Mouse (Mus musculus): ENCODE results near the gene Aaas.
"Not testable (repeated sequence)": the region's sequence is repeated elsewhere in the genome, so short reads cannot be mapped to it uniquely, and the experiment has no call there.

The Aaas gene

DNA sequence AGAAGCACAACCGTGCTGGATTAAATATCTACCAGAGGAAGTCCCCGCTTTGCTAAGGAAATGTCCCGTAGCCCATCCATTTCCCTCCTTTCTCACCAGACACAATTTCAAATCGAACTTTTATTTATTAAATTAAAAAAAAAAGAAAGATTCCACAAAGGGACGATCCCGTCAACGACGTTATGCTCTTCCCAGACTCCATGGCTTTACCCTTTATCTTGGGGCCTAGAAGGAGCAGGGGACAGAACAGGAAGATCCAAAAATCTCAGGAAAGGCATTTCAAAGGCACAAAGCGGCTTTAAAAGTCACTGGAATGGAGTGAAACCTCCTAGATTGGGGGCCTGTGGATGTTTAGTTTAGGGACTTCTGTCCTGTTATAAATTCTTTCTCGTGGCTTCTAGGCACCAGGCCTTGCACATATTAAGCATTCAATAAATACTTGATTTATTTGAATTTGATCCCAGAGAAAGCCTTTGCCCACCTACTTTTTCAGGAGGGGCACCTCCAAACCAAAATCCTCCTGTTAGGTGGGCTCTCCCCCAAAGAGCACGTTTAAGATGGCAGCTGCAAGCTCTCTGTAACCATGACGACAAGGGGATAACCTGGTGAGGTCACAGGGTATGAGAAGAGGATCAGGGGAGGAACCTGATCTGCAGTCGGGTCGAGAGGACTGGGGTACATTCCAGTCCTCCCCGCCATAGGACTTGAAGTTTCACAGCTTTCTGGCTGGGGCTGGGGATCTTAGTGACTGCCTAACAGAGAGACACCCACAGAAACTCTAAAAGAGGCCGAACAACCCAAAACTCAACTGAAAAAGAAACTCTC is 6.1 kb upstream of the Aaas start:
- DNase-seq (ENCODE audit: low spot score in 2 of 2) = no peak

DNA sequence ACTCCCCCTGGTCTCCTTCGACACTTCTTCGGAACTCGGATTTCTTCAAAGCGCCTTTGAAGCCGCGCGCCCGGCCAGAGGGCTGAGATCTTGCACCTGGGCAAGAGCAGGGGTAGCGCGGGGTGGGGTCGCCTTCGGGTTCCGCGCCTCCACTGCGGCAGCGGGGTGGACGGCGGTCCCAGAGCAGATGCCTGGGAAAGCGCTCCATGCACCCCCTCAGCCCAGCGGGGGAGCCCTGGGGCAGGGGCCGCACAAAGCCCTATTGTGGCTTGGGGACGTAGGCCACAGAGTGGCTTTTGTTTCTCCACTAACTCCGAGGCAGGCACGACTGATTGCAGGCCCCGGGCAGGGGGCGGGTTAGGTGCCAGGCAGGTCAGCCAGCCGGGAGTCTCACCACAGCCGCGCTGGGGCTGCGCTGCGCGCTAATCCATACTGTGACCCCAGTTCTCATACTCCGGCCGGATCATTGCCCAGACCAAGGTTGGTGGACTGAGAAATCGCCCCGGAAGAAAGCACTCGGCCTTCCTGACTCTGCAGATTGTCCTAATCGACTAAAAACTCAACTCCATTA is 5.4 kb upstream of the Aaas start:
- peak in 1 of 2 experiments; percentile 24 for DNase-seq (ENCODE audit: low spot score in 2 of 2)

GRCm38 (mm10) chr15:102355134-102355870 is 4.7 kb upstream of the Aaas start:
- peak in 1 of 2 experiments; percentile 45 for DNase-seq (ENCODE audit: low spot score in 2 of 2)

DNA sequence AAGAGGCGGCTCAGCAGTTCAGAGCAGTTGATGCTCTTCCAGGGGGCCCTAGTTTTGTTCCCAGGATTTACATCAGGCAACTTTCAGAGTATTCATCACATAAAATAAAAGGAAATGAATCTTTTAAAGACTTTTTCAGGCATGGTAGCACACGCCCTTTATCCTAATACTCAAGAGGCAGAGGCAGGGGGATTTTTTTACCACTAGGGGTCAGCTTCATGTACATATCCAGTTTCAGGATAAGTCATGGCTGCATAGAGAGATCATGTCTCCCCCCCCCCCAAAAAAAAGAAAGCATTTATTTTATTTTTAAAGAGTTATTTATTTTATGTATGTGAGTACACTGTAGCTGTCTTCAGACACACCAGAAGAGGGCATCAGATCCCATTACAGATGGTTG is 3.4 kb upstream of the Aaas start:
- no peak for DNase-seq (ENCODE audit: low spot score in 2 of 2)

DNA sequence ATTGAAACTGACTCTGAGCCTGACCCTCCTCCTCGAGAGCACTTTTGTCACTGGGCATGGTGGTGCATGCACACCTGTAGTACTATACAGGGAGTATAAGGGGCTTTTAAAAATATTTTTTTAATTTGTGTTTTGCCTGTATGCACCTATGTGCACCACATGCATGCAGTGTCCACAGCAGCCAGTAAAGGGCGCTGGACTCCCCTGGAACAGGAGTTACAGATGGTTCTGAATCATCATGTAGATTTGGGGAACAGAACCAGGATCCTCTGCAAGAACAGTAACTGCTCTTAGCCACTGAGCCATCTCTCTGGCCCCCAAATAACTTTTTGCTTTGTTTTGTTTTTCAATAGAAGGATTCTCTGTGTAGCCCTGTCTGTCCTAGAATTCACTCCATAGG is 1.6 kb upstream of the Aaas start:
- DNase-seq (ENCODE audit: low spot score in 2 of 2) = no peak

GRCm38 (mm10) chr15:102350942-102351291 is 346 bp upstream of the Aaas start:
- no peak for DNase-seq (ENCODE audit: low spot score in 2 of 2)

DNA sequence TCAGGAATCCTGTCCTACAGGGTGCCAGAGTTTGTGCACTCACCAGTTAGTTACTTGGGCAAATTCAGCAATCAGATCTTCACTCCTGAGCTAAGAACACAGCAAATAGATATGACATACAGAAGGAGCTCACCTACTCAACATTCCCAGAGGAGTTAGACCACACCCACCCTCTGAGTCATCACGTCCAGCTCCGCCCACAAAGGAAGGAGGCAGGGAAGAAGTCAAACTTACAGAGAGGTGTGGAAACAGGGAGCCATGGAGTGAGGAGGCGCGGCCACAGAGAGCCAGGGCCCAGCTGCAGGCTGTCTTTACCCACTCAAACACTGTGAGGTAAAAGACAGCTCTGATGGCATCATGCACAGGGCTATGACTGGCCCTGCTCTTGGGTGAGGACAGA is 4.1 kb downstream of the Aaas start:
- DNase-seq (ENCODE audit: low spot score in 2 of 2) = no peak

- DNase-seq (ENCODE audit: low spot score in 2 of 2) = no peak
Observed at GRCm38 (mm10) chr15:102344490-102344889, 6.1 kb downstream of the Aaas start.

DNA sequence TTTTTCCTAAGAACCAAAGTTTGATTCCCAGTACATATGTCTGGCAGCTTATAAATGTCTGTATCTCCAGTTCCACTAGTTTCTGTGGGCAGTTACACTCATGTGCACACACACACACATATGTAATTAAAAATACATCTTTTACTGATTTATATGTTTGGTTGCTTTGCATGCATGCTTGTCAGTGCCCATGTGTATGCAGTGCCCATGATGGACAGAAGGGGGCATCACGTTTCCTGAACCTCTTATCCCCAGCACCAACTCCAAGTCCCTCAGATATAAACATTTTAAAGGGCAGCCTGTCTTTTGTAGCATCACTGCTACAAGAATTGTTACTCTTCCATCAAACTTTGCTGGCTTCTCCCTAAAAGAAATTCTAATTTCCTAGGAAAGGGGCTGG is 9.0 kb downstream of the Aaas start:
- peak in 1 of 2 experiments; percentile 49 for DNase-seq (ENCODE audit: low spot score in 2 of 2)

DNA sequence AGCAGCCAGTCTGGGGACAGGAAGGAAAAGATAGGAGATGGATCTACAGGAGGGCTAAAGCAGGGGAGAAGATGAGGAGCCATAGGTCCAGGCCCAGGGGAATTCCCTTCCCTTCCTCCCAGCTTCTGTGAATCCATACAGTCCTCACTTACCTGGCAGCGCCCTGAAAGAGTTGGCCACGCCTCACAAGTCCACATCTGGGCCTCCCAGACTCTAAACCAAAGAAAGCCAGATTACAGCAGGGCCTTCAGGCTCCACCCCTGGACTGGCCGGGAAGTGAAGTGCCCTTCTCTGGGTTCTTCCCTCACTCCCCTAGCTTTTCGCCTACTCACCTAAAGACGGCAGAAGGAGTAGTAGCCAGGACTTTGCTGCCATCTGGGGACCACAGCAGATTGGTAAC is 11.0 kb downstream of the Aaas start:
- DNase-seq (ENCODE audit: low spot score in 2 of 2) = no peak

DNA sequence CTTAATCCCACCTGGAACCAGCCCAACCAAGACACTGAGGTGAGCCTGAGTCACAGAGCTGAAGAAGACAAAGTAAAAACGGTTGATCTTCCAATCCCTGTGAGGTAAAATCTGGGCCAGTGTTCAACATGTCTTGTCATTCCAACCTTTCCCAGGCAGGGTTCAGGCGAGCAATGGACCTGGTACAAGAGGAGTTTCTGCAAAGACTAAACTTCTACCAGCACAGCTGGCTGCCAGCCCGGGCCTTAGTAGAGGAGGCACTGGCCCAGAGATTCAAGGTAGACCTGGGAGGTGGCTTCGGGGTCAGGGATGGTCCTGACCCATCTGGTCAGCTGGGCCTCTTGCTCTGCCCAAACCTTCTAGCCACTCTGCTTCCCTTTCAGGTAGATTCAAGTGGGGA is 13.6 kb downstream of the Aaas start:
- no peak for DNase-seq (ENCODE audit: low spot score in 2 of 2)

DNA sequence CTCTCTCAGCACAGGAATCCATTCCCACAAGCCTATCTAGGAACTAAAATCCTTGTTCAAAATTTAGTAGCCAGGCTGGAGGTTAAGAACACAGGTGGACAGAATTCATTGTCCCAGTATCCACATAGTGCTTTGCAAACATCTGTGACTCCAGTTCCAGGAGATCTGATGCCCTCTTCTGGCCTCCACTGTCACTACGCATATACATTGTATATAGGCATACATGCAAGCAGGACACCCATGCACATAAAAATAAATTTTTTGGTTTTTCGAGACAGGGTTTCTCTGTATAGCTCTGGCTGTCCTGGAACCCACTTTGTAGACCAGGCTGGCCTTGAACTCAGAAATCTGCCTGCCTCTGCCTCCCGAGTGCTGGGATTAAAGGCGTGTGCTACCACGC is 14.6 kb downstream of the Aaas start:
- not testable (repeated sequence) for DNase-seq (ENCODE audit: low spot score in 2 of 2)

GRCm38 (mm10) chr15:102335254-102335653 is 15.3 kb downstream of the Aaas start:
- DNase-seq (ENCODE audit: low spot score in 2 of 2) = no peak

- DNase-seq (ENCODE audit: low spot score in 2 of 2) = peak; percentile 51 to 70
Observed at GRCm38 (mm10) chr15:102331610-102332015, 19.0 kb downstream of the Aaas start, which contains the start of gene Myg1. Gene Myg1 (plus strand): TSS chr15:102331709.

DNA sequence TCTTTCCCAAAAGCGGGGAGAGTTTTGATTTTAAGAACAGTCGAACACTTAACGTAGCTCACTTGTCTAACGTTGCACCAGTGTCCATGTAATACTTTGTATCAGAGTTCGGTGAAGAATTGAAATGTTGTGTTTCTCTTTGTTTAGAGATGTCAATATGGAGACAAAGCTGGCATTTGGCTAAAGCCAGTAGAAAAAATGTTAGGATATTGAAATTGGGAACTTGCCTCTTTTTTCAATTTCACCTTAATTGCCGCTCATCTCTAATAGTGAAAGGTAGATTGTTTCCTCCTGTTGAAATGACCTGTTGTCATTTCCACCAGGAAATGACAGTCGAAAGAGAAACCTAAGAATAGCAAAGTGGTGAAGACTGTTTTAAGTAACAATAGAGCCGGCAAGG is 23.7 kb downstream of the Aaas start:
- no peak for DNase-seq (ENCODE audit: low spot score in 2 of 2)

GRCm38 (mm10) chr15:102326022-102326576 is 24.5 kb downstream of the Aaas start, which contains the start of gene Pfdn5:
Gene Pfdn5 (plus strand): TSS chr15:102326116.
- DNase-seq (ENCODE audit: low spot score in 2 of 2) = peak; percentile 57 to 83

GRCm38 (mm10) chr15:102324654-102325473 is 25.7 kb downstream of the Aaas start:
- no peak for DNase-seq (ENCODE audit: low spot score in 2 of 2)

DNA sequence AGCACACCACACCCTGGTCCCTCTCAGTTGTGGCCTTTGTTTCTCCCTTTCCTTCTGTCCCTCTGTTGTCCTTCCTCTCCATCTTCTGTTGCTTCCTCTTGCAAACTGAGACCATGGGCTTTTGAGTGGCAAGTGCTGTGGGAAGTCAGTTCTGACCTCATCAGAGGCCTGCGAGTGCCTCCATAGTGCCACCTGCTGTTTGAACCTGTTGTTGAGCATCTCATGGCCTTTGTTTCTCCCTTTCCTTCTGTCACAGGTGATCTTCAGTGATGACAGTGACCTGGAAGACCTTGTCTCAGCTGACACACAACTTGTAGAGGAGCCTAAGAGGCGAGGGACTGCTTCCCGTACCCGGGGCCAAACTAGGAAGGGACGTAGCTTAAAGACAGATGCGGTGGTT is 34.3 kb downstream of the Aaas start:
- peak in 1 of 2 experiments; percentile 49 for DNase-seq (ENCODE audit: low spot score in 2 of 2)

DNA sequence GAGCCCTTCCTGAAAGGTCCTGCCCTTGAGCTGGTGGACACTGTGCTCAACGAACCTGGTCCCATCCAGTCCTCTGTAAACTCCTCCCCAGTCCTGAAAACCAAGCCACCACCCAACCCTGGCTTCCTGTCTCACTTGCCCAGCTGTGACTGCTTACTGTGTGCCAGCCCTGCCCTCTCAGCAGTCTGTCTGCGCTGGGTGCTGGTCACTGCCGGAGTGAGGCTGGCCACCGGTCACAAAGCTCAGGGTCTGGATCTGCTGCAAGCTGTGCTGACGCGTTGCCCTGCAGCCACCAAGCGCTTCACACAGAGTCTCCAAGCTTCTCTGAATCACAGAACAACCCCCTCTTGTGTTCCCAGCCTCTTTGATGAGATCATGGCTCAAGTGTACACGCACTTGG is 35.3 kb downstream of the Aaas start:
- no peak for DNase-seq (ENCODE audit: low spot score in 2 of 2)

GRCm38 (mm10) chr15:102311489-102311888 is 39.1 kb downstream of the Aaas start:
- DNase-seq (ENCODE audit: low spot score in 2 of 2) = no peak

DNA sequence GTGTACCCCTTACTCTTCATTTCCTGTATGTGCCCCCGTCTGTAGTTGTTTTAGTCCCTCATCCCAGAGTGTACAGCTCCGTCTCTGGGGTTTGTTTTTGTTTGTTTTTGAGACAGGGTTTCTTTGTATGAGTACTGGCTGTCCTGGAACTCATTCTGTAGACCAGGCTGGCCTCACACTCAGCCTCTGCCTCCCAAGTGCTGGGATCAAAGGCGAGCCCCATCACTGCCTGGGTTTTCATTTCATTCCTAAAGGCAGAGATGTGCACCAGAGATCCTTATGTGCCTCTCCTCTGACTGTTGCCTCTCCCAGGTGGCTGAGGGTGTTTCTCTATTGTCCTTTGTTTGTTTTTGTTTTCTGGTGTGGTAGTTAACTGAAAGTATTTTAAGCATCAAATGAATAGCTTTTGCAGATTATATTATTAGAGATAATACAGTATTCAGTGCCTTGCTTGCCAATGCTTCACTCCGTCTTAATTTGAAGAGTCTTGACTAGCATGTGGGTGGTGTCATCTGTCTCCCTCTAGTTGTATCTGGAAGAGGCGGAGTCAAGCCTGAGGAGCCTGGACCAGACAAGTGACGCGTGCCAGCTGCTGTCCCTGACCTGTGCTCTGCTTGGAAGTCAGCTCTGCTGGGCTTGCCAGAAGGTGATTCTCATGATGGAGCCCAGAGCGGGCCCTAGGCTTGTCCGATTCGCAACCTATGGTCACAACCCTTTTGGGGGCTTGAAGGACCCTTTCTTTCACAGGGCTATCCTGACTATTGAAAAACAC is 40.3 kb downstream of the Aaas start:
- no peak for DNase-seq (ENCODE audit: low spot score in 2 of 2)
